Comparison of ENCODE assay signal across 9 mouse cellular contexts in genomic region chr19:40471526-40472245, GRCm38 (mm10). TPM values are rescaled to one million over a fixed set of nuclear protein-coding genes. Genes with fewer than 3 reads are reported as not detected.
DNase-seq lines count a peak whose midpoint lies in the region.
"Had no signal": no experiment of that assay in that cellular context is flagged by ENCODE, and none has a peak within 500 bp of the region (broad histone marks: within the 10 kb centered on the region; RNA-seq: fewer than 3 reads in every experiment).

No protein-coding gene starts in this region.

- intact Hi-C loops in gastrocnemius, postnatal 36 days (cut with DNase I) = loop anchor here (5.0 kb wide), 1 partner anchor 34 kb away; no protein-coding TSS in a partner anchor

- peak; percentile 68 for DNase-seq in gastrocnemius, adult 18-20 months (ENCODE audit: low spot score)
- DNase-seq in gastrocnemius, postnatal 36 days = no peak
- DNase-seq in brain, embryonic 18.5 days (ENCODE audit: low read depth, low spot score) = peak; percentile 57
- peak; percentile 50 for DNase-seq in gastrocnemius, postnatal 25 days
- peak; percentile 85 for DNase-seq in layer of hippocampus, postnatal 36 days
- no peak for DNase-seq in kidney, postnatal 25 days
- DNase-seq in spleen, adult 12 weeks (ENCODE audit: low spot score) = no peak
- DNase-seq in adrenal gland, adult 18-20 months (ENCODE audit: low spot score in 2 of 2) = no peak
- DNase-seq: lung, embryonic 14.5 days had no signal

RNA-seq across cellular contexts. Expression of gene Sorbs1, which starts 41.9 kb away (rescaled TPM):
- total RNA-seq in gastrocnemius, adult 18-20 months (2021) = 100 to 1,000 TPM; 148 to 249 TPM
- 100 to 1,000 TPM; 131 to 189 TPM for total RNA-seq in gastrocnemius, postnatal 36 days (2021)
- total RNA-seq in gastrocnemius, postnatal 25 days (2021) = 100 to 1,000 TPM; 124 to 147 TPM
- 100 to 1,000 TPM; 195 to 227 TPM for total RNA-seq in layer of hippocampus, postnatal 36 days (2021)
- total RNA-seq in adrenal gland, adult 18-20 months (2021) = 100 to 1,000 TPM in 1 of 2 experiments, 10 to 100 TPM in 1; 93.0 to 278 TPM

Comparison
In these comparisons a context has a peak if more than half of its experiments do, and no peak if none do; other contexts are left out.
1. DNase-seq: peak in gastrocnemius, adult 18-20 months (single experiment), brain, embryonic 18.5 days (single experiment), gastrocnemius, postnatal 25 days (single experiment) and layer of hippocampus, postnatal 36 days (2 of 2); none in gastrocnemius, postnatal 36 days (0 of 2), kidney, postnatal 25 days (0 of 2), spleen, adult 12 weeks (single experiment) and adrenal gland, adult 18-20 months (0 of 2).